Mouse (Mus musculus) spleen, adult 2 months (tissue): Measurements from ENCODE around the gene Plb1.

ENCODE experiments used
- CTCF ChIP-seq: fragments of 200-500 bp; IDR thresholded peaks from 2 replicates; pipeline ENCODE4 v1.5.1; 2011; ENCODE audit warnings: mild to moderate bottlenecking, inconsistent platforms; ENCODE audit not compliant: insufficient read depth, insufficient read length, insufficient replicate concordance; ENCODE audit errors: extremely low read depth
- POLR2A ChIP-seq: fragments of 200-500 bp; IDR thresholded peaks from 2 replicates; pipeline ENCODE4 v1.6.1; 2011; ENCODE audit warnings: low read depth, low read length, inconsistent platforms

DNA sequence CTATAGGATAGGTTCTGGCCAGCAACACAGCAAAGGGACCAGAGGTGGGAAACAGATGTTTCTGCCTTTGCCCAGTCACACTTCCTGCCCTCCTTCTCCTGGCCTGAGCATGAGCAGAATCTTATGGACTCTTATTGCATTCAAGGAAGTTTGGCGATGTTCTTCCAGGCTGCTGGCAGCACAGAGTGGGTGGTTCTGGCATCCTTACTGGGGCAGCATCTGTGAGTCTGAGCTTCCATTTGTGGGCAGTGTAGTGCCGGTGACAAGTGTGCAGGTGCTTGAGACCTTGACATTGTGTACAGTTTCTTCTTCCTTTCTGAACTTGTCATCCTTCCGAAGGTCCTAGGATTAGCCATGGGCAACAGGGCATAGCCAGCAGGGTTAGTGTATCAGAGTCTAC, 12.9 kb downstream of the Plb1 start:
- TF ChIP-seq CTCF (no peak), POLR2A (no peak)
